15 mouse cellular contexts compared by ENCODE assay signal in the genomic region with DNA sequence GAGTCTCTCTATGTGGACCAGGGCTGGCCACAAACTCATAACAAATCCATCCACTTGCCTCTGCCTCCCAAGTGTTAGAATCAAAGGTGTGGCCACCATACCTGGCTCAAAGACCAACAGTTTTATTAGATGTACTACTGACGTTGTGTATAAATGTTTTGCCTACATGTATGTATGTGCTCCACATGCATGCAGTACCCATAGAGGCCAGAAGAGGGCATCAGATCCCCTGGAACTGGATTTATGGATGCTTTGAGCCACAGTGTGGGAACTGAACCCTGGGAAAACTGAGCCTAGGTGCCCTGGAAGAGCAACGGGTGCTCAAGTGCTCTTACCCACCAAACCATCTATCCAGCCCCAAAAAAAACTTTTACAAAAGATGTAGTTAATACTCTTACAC. TPM values are rescaled to one million over a fixed set of nuclear protein-coding genes. Genes with fewer than 3 reads are reported as not detected.
DNase-seq lines count a peak whose midpoint lies in the region; ATAC-seq and TF ChIP-seq lines count a peak whose summit lies in the region.
"Had no signal": no experiment of that assay in that cellular context is flagged by ENCODE, and none has a peak within 500 bp of the region (broad histone marks: within the 10 kb centered on the region; RNA-seq: fewer than 3 reads in every experiment).

No protein-coding gene starts in this region.

- H3K9ac ChIP-seq in forebrain, postnatal 0 days = no peak overlapping the region
- H3K9ac ChIP-seq in forebrain, embryonic 15.5 days (replicated peaks) = no peak overlapping the region
- H3K9ac ChIP-seq in liver, adult 2 months (ENCODE audit: low read depth, low read length) = no peak overlapping the region
- H3K9ac ChIP-seq: heart, embryonic 15.5 days; limb, embryonic 13.5 days; stomach, embryonic 15.5 days had no signal

- TF ChIP-seq POLR2A in liver, adult 2 months (IDR thresholded peaks at IDR 0.05; ENCODE audit: extremely low read depth, insufficient read depth, low read length) = no peak

- no peaks in the 10 kb centered on the region for H3K4me1 ChIP-seq in forebrain, postnatal 0 days (ENCODE audit: insufficient read depth)
- peaks cover 24% of the 10 kb centered on the region for H3K4me1 ChIP-seq in forebrain, embryonic 15.5 days
- peaks cover 9% of the 10 kb centered on the region for H3K4me1 ChIP-seq in liver, adult 2 months (ENCODE audit: control insufficient read depth, insufficient read depth, low read length)
- H3K4me1 ChIP-seq in embryonic facial prominence, embryonic 10.5 days = peaks cover 6% of the 10 kb centered on the region

- DNase-seq in forebrain, postnatal 0 days = no peak
- DNase-seq in liver, adult 2 months (ENCODE audit: extremely low read depth, low read depth, low spot score) = no peak
- DNase-seq in liver (no peak), ES-CJ7 (ENCODE audit: low read depth, low spot score) (peak; percentile 64)
- DNase-seq in embryonic facial prominence, embryonic 10.5 days (ENCODE audit: low spot score) = peak; percentile 31
- no peak for DNase-seq in ovary, postnatal 10 days (ENCODE audit: low spot score)
- no peak for DNase-seq in urinary bladder, adult 2 months (ENCODE audit: low spot score)
- DNase-seq: embryo, embryonic 11 days; gastrocnemius, postnatal 10 days had no signal

- peaks cover 21% of the 10 kb centered on the region; the same call in 1 of the 2 replicates for H3K79me2 ChIP-seq in liver, adult 2 months (ENCODE audit: control insufficient read depth, insufficient read depth, low read length)

- 96% methylated on average over 2 of the region's 2 CpGs for WGBS in forebrain, postnatal 0 days
- 88% methylated on average over 2 of the region's 2 CpGs for WGBS in forebrain, embryonic 15.5 days
- 94% methylated on average over 2 of the region's 2 CpGs for WGBS in liver, adult 2 months
- WGBS in embryonic facial prominence, embryonic 10.5 days = 93% methylated on average over 2 of the region's 2 CpGs

- no peak for ATAC-seq in forebrain, postnatal 0 days
- no peak for ATAC-seq in forebrain, embryonic 15.5 days (replicated peaks)
- ATAC-seq: inflammation-experienced regulatory T-cells, adult 6 months had no signal

- no peaks in the 10 kb centered on the region for H3K9me3 ChIP-seq in forebrain, postnatal 0 days (ENCODE audit: low read length)
- H3K9me3 ChIP-seq in forebrain, embryonic 15.5 days = no peaks in the 10 kb centered on the region
- peaks cover 6% of the 10 kb centered on the region; the same call in 1 of the 2 replicates for H3K9me3 ChIP-seq in embryonic facial prominence, embryonic 10.5 days
- H3K9me3 ChIP-seq: stomach, embryonic 15.5 days had no signal

- H3K27me3 ChIP-seq in forebrain, postnatal 0 days (ENCODE audit: insufficient read depth, low read length) = no peaks in the 10 kb centered on the region
- no peaks in the 10 kb centered on the region for H3K27me3 ChIP-seq in forebrain, embryonic 15.5 days
- no peaks in the 10 kb centered on the region for H3K27me3 ChIP-seq in liver, adult 2 months (ENCODE audit: control insufficient read depth, insufficient read depth, low read length)
- H3K27me3 ChIP-seq in embryonic facial prominence, embryonic 10.5 days (replicated peaks; ENCODE audit: low read depth, poor library complexity, severe bottlenecking) = no peaks in the 10 kb centered on the region
- H3K27me3 ChIP-seq: heart, embryonic 15.5 days; limb, embryonic 13.5 days; stomach, embryonic 15.5 days had no signal

- TF ChIP-seq CTCF in forebrain, postnatal 0 days (IDR thresholded peaks at IDR 0.05; ENCODE audit: low read depth) = peak; percentile 66
- peak; percentile 38 for TF ChIP-seq CTCF in liver, adult 2 months (IDR thresholded peaks at IDR 0.05; ENCODE audit: low read depth, low read length)

- no peak overlapping the region for H3K4me2 ChIP-seq in forebrain, postnatal 0 days (ENCODE audit: low read depth)
- no peak overlapping the region for H3K4me2 ChIP-seq in forebrain, embryonic 15.5 days (replicated peaks)
- H3K4me2 ChIP-seq: heart, embryonic 15.5 days; limb, embryonic 13.5 days; stomach, embryonic 15.5 days had no signal

- no peak overlapping the region for H3K4me3 ChIP-seq in forebrain, postnatal 0 days (ENCODE audit: low read depth, low read length)
- no peak overlapping the region for H3K4me3 ChIP-seq in forebrain, embryonic 15.5 days
- H3K4me3 ChIP-seq in liver, adult 2 months (ENCODE audit: insufficient read depth, low read depth, low read length) = no peak overlapping the region
- no peak overlapping the region for H3K4me3 ChIP-seq in embryonic facial prominence, embryonic 10.5 days
- H3K4me3 ChIP-seq: heart, embryonic 15.5 days; limb, embryonic 13.5 days; myocyte; stomach, embryonic 15.5 days had no signal

- peaks cover 57% of the 10 kb centered on the region for H3K36me3 ChIP-seq in forebrain, postnatal 0 days (ENCODE audit: insufficient read depth)
- peaks cover 51% of the 10 kb centered on the region for H3K36me3 ChIP-seq in forebrain, embryonic 15.5 days
- H3K36me3 ChIP-seq in liver, adult 2 months (ENCODE audit: control insufficient read depth, insufficient read depth, low read length) = peaks cover 33% of the 10 kb centered on the region
- H3K36me3 ChIP-seq in embryonic facial prominence, embryonic 10.5 days (replicated peaks) = peaks cover 78% of the 10 kb centered on the region

- no peak overlapping the region for H3K27ac ChIP-seq in forebrain, postnatal 0 days (ENCODE audit: low read depth, low read length)
- no peak overlapping the region for H3K27ac ChIP-seq in forebrain, embryonic 15.5 days (replicated peaks)
- H3K27ac ChIP-seq in liver, adult 2 months (replicated peaks; ENCODE audit: insufficient read depth, low read depth, low read length) = no peak overlapping the region
- no peak overlapping the region for H3K27ac ChIP-seq in embryonic facial prominence, embryonic 10.5 days (replicated peaks)
- H3K27ac ChIP-seq: heart, embryonic 15.5 days; limb, embryonic 13.5 days; stomach, embryonic 15.5 days had no signal

RNA-seq across cellular contexts. Expression of gene Trafd1, which starts 4.7 kb away (rescaled TPM):
- total RNA-seq in forebrain, postnatal 0 days (2014; rRNA removed) = 131 and 141 TPM in 2 replicates
- 123 and 124 TPM in 2 replicates for polyA plus RNA-seq in forebrain, postnatal 0 days (2015; fragmentation: Nextera tagmentation; extraction: Ambion mirVana)
- 138 and 142 TPM in 2 replicates for polyA plus RNA-seq in forebrain, embryonic 15.5 days (2015; fragmentation: Nextera tagmentation; extraction: Ambion mirVana)
- total RNA-seq in liver, adult 2 months (2014; rRNA removed) = 49.5 and 53.7 TPM in 2 replicates
- polyA plus RNA-seq in liver, adult 2 months (2012; rRNA removed) = 53.2 and 67.0 TPM in 2 replicates
- polyA plus RNA-seq in embryonic facial prominence, embryonic 10.5 days (2016; fragmentation: Nextera tagmentation; extraction: Ambion mirVana) = 74.1 and 74.8 TPM in 2 replicates
- 106 and 115 TPM in 2 replicates for polyA plus RNA-seq in urinary bladder, adult 2 months (2012; rRNA removed)

RNA-seq across cellular contexts. Expression of gene Naa25, which starts 17.0 kb away (rescaled TPM):
- 39.4 and 45.9 TPM in 2 replicates for total RNA-seq in forebrain, postnatal 0 days (2014; rRNA removed)
- polyA plus RNA-seq in forebrain, postnatal 0 days (2015; fragmentation: Nextera tagmentation; extraction: Ambion mirVana) = 33.7 and 44.1 TPM in 2 replicates
- polyA plus RNA-seq in forebrain, embryonic 15.5 days (2015; fragmentation: Nextera tagmentation; extraction: Ambion mirVana) = 54.7 and 59.0 TPM in 2 replicates
- 8.6 and 8.9 TPM in 2 replicates for total RNA-seq in liver, adult 2 months (2014; rRNA removed)
- 5.8 and 7.6 TPM in 2 replicates for polyA plus RNA-seq in liver, adult 2 months (2012; rRNA removed)
- 49.4 and 53.7 TPM in 2 replicates for polyA plus RNA-seq in embryonic facial prominence, embryonic 10.5 days (2016; fragmentation: Nextera tagmentation; extraction: Ambion mirVana)
- 15.8 and 17.2 TPM in 2 replicates for polyA plus RNA-seq in urinary bladder, adult 2 months (2012; rRNA removed)

Comparison
In these comparisons a context has a peak if more than half of its experiments do, and no peak if none do; other contexts are left out.
1. DNase-seq: peak in ES-CJ7 (single experiment) and embryonic facial prominence, embryonic 10.5 days (single experiment); none in forebrain, postnatal 0 days (single experiment), liver, adult 2 months (single experiment), liver (single experiment), ovary, postnatal 10 days (single experiment) and urinary bladder, adult 2 months (single experiment).